11 mouse cellular contexts compared by ENCODE assay signal in the genomic region with DNA sequence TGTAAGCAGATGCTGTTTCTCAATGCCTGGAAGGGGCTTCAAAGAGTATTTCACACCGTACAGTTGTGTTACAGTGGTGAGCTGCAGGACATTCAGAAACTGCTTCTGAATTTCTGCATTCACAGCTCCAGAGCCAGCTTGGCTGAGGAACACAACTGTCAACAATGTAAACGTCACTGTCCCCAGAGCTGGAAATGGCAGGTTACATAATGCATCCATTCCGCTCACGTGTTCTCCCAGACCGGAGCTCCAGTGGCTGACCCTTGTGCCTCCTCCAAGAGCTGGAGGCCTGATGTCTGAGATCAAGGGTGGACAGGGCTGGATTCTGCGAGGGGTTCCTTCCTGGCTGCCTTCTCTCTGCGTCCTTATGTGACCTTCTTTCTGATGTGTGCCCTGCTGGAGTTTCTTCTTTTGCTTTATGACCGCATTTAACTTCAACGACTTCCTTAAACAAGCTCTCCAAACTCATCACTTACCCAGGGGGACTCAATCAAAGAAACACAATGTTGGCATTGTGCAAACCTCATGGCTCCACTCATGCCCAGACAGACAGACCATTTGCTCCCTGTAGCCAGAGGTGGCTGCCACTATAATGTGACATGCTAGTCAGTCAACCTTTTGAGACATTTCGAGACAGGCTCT. TPM values are rescaled to one million over a fixed set of nuclear protein-coding genes. Genes with fewer than 3 reads are reported as not detected.
DNase-seq lines count a peak whose midpoint lies in the region; ATAC-seq and TF ChIP-seq lines count a peak whose summit lies in the region.
"Had no signal": no experiment of that assay in that cellular context is flagged by ENCODE, and none has a peak within 500 bp of the region (broad histone marks: within the 10 kb centered on the region; RNA-seq: fewer than 3 reads in every experiment).

No protein-coding gene starts in this region.

- peak; percentile 54 for ATAC-seq in neutrophil, adult 5-6 weeks (ENCODE audit: extremely low read depth, insufficient number of reproducible peaks, low FRiP score, poor library complexity, severe bottlenecking)
- ATAC-seq in intestine, postnatal 0 days = no peak

- no peaks in the 10 kb centered on the region for H3K9me3 ChIP-seq in intestine, postnatal 0 days (ENCODE audit: control insufficient read depth)
- H3K9me3 ChIP-seq: G1E; hindbrain, embryonic 12.5 days; limb, embryonic 13.5 days had no signal

- no peak for TF ChIP-seq CTCF in intestine, postnatal 0 days (IDR thresholded peaks at IDR 0.05; ENCODE audit: low read depth)

- H3K4me1 ChIP-seq in intestine, postnatal 0 days (replicated peaks; ENCODE audit: control insufficient read depth, insufficient read depth, low read length) = peaks cover 6% of the 10 kb centered on the region; the same call in 1 of the 2 replicates

- 36% methylated on average over 10 of the region's 10 CpGs for WGBS in intestine, postnatal 0 days

- no peaks in the 10 kb centered on the region for H3K36me3 ChIP-seq in intestine, postnatal 0 days (ENCODE audit: control insufficient read depth, insufficient read depth)
- H3K36me3 ChIP-seq: G1E; hindbrain, embryonic 12.5 days; limb, embryonic 13.5 days had no signal

- H3K9ac ChIP-seq in intestine, postnatal 0 days (ENCODE audit: low read depth, low read length) = no peak overlapping the region
- H3K9ac ChIP-seq: hindbrain, embryonic 12.5 days; limb, embryonic 13.5 days had no signal

- no peaks in the 10 kb centered on the region for H3K27me3 ChIP-seq in intestine, postnatal 0 days (replicated peaks; ENCODE audit: control insufficient read depth, insufficient read depth, low read length)
- H3K27me3 ChIP-seq: hindbrain, embryonic 12.5 days; limb, embryonic 13.5 days had no signal

- H3K4me3 ChIP-seq in intestine, postnatal 0 days (ENCODE audit: low read depth, low read length) = no peak overlapping the region
- H3K4me3 ChIP-seq: hindbrain, embryonic 12.5 days; limb, embryonic 13.5 days had no signal

- no peak overlapping the region for H3K4me2 ChIP-seq in intestine, postnatal 0 days (replicated peaks; ENCODE audit: low read depth)
- H3K4me2 ChIP-seq: hindbrain, embryonic 12.5 days; limb, embryonic 13.5 days had no signal

- no peak overlapping the region for H3K27ac ChIP-seq in intestine, postnatal 0 days (ENCODE audit: low read depth, low read length)
- H3K27ac ChIP-seq: hindbrain, embryonic 12.5 days; limb, embryonic 13.5 days had no signal

- DNase-seq in layer of hippocampus, adult 9-11 months = peak; percentile 51
- DNase-seq in layer of hippocampus, postnatal 14 days (ENCODE audit: low spot score in 2 of 2) = no peak
- DNase-seq in fat pad, adult 2 months (ENCODE audit: extremely low read depth, low read depth, low spot score) = peak; percentile 54
- peak; percentile 70 to 94 for DNase-seq in kidney, postnatal 25 days
- no peak for DNase-seq in retina, postnatal 1 day
- no peak for DNase-seq in spleen, adult 18-20 months

RNA-seq across cellular contexts. Expression of a gene that starts 18.2 kb away (rescaled TPM):
- total RNA-seq in layer of hippocampus, postnatal 14 days (2021) = 10 to 100 TPM; 37.6 to 40.3 TPM
- total RNA-seq in neutrophil, adult 5-6 weeks (2017) = 11.9 and 12.7 TPM in 2 replicates
- polyA plus RNA-seq in intestine, postnatal 0 days (2015; fragmentation: Nextera tagmentation; extraction: Ambion mirVana) = 8.3 and 8.4 TPM in 2 replicates

RNA-seq across cellular contexts. Expression of a gene that starts 54.4 kb away (rescaled TPM):
- total RNA-seq in layer of hippocampus, postnatal 14 days (2021) = 10 to 100 TPM; 64.8 to 69.1 TPM
- total RNA-seq in neutrophil, adult 5-6 weeks (2017) = 5.8 and 6.6 TPM in 2 replicates
- polyA plus RNA-seq in intestine, postnatal 0 days (2015; fragmentation: Nextera tagmentation; extraction: Ambion mirVana) = 8.7 and 9.6 TPM in 2 replicates

Comparison
In these comparisons a context has a peak if more than half of its experiments do, and no peak if none do; other contexts are left out.
1. DNase-seq: peak in layer of hippocampus, adult 9-11 months (single experiment), fat pad, adult 2 months (single experiment) and kidney, postnatal 25 days (2 of 2); none in layer of hippocampus, postnatal 14 days (0 of 2), retina, postnatal 1 day (single experiment) and spleen, adult 18-20 months (0 of 2).